Mouse (Mus musculus) stomach, embryonic 15.5 days (tissue): ENCODE data around the gene 2010300C02Rik. TPM values are rescaled to one million over a fixed set of nuclear protein-coding genes. Genes with fewer than 3 reads are reported as not detected.
"Not testable (repeated sequence)": the region's sequence is repeated elsewhere in the genome, so short reads cannot be mapped to it uniquely, and the experiment has no call there.

Experiments
- ATAC-seq: fragments of 200-750 bp; cut with Nextera tagmentation; 2 replicates; pipeline ENCODE4 v1.8.0; 2017; ENCODE audit warnings: low read depth, moderate number of reproducible peaks, moderate TSS enrichment; ENCODE audit not compliant: insufficient read depth, low FRiP score
- H3K27ac ChIP-seq: fragments of 300-500 bp; sonication (generic); 2 replicates; pipeline ENCODE4 v1.5.1; 2015; ENCODE audit warnings: mild to moderate bottlenecking, inconsistent platforms
- H3K27me3 ChIP-seq: fragments of 300-500 bp; sonication (generic); replicated peaks from 2 replicates; pipeline ENCODE4 v1.6.1; 2015; ENCODE audit warnings: inconsistent platforms
- H3K36me3 ChIP-seq: fragments of 300-500 bp; sonication (generic); 2 replicates; pipeline ENCODE4 v1.6.1; 2015; ENCODE audit warnings: inconsistent platforms
- H3K4me1 ChIP-seq: fragments of 300-500 bp; sonication (generic); 2 replicates; pipeline ENCODE4 v1.6.1; 2015; ENCODE audit warnings: inconsistent platforms
- H3K4me2 ChIP-seq: fragments of 300-500 bp; sonication (generic); 2 replicates; pipeline ENCODE4 v1.6.1; 2015; ENCODE audit warnings: mild to moderate bottlenecking, inconsistent platforms
- H3K4me3 ChIP-seq: fragments of 300-500 bp; sonication (generic); replicated peaks from 2 replicates; pipeline ENCODE4 v1.5.1; 2015; ENCODE audit warnings: inconsistent platforms
- H3K9ac ChIP-seq: fragments of 300-500 bp; sonication (generic); 2 replicates; pipeline ENCODE4 v1.6.1; 2015; ENCODE audit warnings: inconsistent platforms
- H3K9me3 ChIP-seq: fragments of 300-500 bp; sonication (generic); 2 replicates; pipeline ENCODE4 v1.6.1; 2016; ENCODE audit warnings: inconsistent platforms
- WGBS: fragments of 180-500 bp; shearing (Covaris S2); methylation state at CpG from one replicate; pipeline ENCODE4 v1.1.7; 2015; 5-methylcytosine and 5-hydroxymethylcytosine counted together
- polyA plus RNA-seq: library from polyadenylated mRNA; unstranded; fragments of >200 nt; fragmentation: Nextera tagmentation; extraction: Ambion mirVana; gene quantifications from 2 replicates; pipeline ENCODE4 v1.2.1, GENCODE M21; 2015

2010300C02Rik gene
- polyA plus RNA-seq, 1 experiment from 2014 or later, result 13.3 TPM

DNA sequence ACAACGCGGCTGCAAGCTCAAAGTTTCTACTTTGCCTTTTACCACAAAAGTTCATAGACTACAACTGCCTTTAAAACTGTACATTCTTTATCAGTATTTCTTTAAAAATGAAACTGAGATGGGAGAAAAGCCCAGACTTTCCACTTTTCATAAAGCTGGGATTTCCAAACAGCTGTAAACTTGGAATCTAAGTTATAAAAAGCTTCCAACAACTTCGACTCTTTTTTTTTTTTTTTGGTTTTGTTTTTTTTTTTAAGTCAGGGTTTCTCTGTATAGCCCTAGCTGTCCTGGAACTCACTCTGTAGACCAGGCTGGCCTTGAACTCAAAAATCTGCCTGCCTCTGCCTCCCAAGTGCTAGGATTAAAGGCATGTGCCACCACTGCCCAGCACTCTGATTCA is 125.1 kb downstream of the 2010300C02Rik start:
- not testable (repeated sequence) for H3K9ac ChIP-seq, H3K4me1 ChIP-seq, H3K36me3 ChIP-seq, H3K9me3 ChIP-seq, H3K27me3 ChIP-seq, H3K4me2 ChIP-seq, ATAC-seq, H3K4me3 ChIP-seq, H3K27ac ChIP-seq
- 54% methylated on average over 3 of the region's 3 CpGs for WGBS

DNA sequence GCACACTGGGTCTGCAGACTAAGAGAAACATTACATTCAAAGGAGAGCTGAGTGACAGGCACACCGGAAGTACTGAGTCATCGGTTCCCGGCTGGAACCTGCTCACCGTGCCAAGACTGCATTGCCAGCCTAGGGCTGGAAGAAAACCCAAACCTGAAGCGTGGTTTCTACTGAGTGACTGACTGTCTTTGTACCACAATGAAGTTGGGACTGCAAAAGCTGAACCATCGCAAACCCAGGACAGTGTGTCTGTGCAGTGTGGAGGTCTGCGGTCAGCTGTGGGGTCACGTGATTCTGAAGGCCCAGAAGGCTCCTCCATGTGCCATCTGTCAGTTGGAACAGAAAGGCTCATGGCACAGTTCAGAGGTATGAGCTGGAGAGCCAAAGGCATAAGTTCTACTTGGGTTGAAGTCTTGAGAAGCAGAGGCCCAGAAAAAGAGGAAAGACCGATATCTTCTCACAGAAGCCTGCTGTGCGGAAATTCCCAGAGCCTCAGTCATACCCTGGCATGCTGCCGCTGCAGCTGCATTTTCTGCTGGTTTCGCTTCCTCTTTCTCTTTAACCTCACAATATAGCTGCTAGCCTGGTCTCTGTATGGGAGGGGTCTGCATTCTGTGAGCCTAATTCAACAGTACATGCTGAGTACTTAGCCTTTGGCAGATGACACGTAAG is 133.9 kb downstream of the 2010300C02Rik start:
- H3K27me3 ChIP-seq, result no peaks in the 10 kb centered on the region
- H3K9ac ChIP-seq, result no peak overlapping the region
- peaks cover 8% of the 10 kb centered on the region; the same call in 1 of the 2 replicates for H3K4me1 ChIP-seq
- peak overlapping the region; percentile 64 for H3K27ac ChIP-seq
- no peaks in the 10 kb centered on the region for H3K9me3 ChIP-seq
- WGBS, result 74% methylated on average over 13 of the region's 13 CpGs
- no peak overlapping the region for H3K4me3 ChIP-seq
- no peaks in the 10 kb centered on the region for H3K36me3 ChIP-seq
- ATAC-seq, result peak; percentile 20; the same call in 1 of the 2 replicates
- no peak overlapping the region for H3K4me2 ChIP-seq

DNA sequence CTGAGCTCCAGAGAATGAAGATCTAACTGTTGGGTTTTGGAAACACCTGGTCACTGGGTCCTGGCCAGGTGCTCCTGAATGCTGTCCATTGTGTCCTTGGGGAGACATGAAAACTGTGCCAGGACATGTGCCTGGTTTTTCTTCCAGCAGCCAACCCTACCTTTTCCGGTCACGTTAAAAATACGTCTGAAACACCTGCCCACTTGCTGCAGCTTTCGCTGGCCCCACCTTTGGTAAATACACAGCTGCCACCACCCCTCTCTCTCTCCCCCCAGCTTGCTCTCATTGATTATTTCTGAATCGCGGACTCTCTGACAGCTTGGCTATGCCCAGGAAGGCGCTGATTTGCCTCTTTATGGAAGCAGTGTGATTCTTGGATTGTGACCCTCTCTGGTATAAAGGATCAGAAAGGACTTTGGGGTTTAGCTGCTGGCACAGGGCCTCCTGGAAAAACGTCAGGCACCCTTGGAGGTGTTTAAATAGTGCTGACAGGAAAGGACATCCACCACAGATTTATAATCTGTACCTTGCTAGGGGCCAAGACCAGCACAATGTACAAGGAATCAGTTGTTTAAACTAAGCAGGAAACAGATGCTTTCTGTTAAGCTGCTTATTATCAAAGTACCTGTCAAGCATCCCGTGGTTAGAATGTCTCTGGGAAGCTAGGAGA is 136.0 kb downstream of the 2010300C02Rik start:
- H3K36me3 ChIP-seq, result no peaks in the 10 kb centered on the region
- no peak overlapping the region; the same call in 1 of the 2 replicates for H3K4me2 ChIP-seq
- WGBS, result 29% methylated on average over 9 of the region's 9 CpGs
- H3K4me3 ChIP-seq, result no peak overlapping the region
- peak overlapping the region; percentile 78 for H3K27ac ChIP-seq
- no peaks in the 10 kb centered on the region for H3K27me3 ChIP-seq
- no peaks in the 10 kb centered on the region for H3K9me3 ChIP-seq
- H3K4me1 ChIP-seq, result peaks cover 8% of the 10 kb centered on the region; the same call in 1 of the 2 replicates
- H3K9ac ChIP-seq, result no peak overlapping the region
- peak; percentile 73 for ATAC-seq

DNA sequence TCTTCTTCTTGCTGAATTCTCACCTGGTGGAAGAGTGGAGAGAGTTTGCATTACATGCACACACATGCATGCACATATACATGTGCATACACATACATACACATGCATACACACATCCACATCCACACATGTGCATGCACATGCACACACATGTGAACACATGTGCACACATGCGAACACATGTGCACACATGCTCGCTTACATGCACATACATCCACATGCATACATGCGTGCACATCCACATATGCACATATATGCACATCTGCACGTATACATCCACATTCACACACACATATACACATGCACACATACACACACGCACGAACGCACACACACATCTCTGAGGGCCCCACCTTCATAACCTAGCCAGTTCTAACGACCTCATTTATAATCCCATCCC is 136.7 kb downstream of the 2010300C02Rik start:
- Histone ChIP-seq H3K9me3 (no peaks in the 10 kb centered on the region), H3K4me3 (no peak overlapping the region), H3K4me1 (peaks cover 8% of the 10 kb centered on the region; the same call in 1 of the 2 replicates), H3K4me2 (no peak overlapping the region), H3K27ac (peak overlapping the region; percentile 78), H3K27me3 (no peaks in the 10 kb centered on the region), H3K36me3 (no peaks in the 10 kb centered on the region), H3K9ac (no peak overlapping the region)
- WGBS, result 81% methylated on average over 8 of the region's 8 CpGs
- ATAC-seq, result no peak

DNA sequence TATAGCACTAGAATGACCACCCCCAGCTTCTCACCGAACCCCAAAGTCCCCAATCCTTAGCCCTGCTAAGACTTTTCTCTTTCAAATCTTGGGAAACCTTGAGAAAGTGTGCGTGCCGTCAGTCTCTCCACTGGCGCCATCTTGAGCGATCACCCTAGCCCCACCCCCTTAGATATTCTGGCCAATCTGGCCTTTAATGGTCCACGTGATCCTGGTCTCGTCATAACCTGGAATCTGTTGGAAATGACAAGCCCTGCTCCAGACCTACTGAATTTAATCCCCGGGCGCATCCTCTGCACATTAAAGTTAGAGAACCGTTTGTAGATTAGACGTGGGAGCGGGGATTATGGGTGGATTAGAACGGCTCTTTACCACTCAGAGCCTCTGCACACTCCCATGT is 140.2 kb downstream of the 2010300C02Rik start:
- H3K27me3 ChIP-seq, result no peaks in the 10 kb centered on the region
- peaks cover 8% of the 10 kb centered on the region; the same call in 1 of the 2 replicates for H3K4me1 ChIP-seq
- H3K4me2 ChIP-seq, result no peak overlapping the region
- no peak overlapping the region for H3K9ac ChIP-seq
- no peak for ATAC-seq
- H3K36me3 ChIP-seq, result no peaks in the 10 kb centered on the region
- H3K9me3 ChIP-seq, result no peaks in the 10 kb centered on the region
- H3K4me3 ChIP-seq, result no peak overlapping the region
- WGBS, result 90% methylated on average over 13 of the region's 13 CpGs
- no peak overlapping the region for H3K27ac ChIP-seq

DNA sequence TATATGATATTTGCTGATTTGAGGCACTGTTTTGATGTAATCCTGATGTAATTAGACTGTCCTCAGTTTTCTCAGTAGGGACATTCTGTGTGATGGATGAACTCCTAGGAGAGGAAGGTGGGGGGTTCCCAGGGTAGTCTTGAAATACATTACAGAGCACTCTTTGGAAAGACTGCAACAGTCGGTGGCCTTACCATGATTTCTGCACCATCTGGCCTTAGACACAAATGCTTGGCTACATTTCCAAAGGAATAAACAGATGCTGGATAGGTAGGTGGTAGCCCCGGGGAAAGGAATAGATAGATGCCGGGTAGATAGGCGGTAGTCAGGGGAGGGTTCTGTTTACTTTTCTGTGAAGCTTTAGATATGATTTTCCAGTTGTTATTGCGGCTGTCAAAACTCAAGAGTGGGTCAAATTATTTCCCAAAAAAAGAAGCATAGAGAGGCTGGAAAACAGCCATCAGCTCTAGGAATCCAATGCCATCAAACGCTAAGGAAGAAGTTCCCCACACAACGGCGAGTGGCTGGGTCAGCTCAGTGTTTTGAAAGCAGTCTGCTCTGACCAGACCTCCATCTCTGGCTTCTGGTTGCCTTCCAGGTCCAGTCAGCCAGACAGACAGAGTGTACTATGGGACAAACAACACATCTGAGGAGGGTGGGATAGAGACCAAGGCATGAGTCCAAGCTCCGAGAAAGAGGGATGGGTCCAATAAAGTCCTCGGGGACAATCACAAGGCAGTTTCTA is 147.2 kb downstream of the 2010300C02Rik start:
- no peak overlapping the region for H3K4me2 ChIP-seq
- H3K27me3 ChIP-seq, result no peaks in the 10 kb centered on the region
- no peak for ATAC-seq
- 51% methylated on average over 10 of the region's 10 CpGs for WGBS
- no peaks in the 10 kb centered on the region for H3K36me3 ChIP-seq
- no peaks in the 10 kb centered on the region for H3K9me3 ChIP-seq
- no peak overlapping the region for H3K4me3 ChIP-seq
- no peak overlapping the region for H3K27ac ChIP-seq
- no peak overlapping the region for H3K9ac ChIP-seq
- no peaks in the 10 kb centered on the region for H3K4me1 ChIP-seq

DNA sequence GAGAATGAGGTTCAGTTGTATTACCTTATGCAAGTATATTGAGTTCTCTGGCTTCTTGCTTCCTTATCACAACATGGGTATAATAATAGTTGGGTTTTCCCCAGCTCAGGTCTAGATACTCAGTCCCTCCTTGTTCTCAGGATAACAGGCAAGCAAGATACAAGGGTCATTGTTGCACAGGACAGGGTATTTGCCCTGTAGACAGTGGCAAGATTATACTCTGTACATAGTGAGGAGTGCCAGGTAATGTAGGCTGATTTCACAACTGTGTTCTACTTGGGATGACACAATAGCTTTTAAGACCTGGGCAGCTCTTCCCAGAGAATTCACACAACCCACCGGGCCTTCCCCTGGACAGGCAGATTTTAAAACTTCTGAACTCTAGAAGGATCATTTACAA is 151.5 kb downstream of the 2010300C02Rik start:
- H3K27ac ChIP-seq, result no peak overlapping the region
- no peaks in the 10 kb centered on the region for H3K27me3 ChIP-seq
- H3K4me1 ChIP-seq, result no peaks in the 10 kb centered on the region
- H3K9ac ChIP-seq, result no peak overlapping the region
- WGBS, result 87% methylated on average over 1 of the region's 1 CpGs
- no peak overlapping the region for H3K4me3 ChIP-seq
- H3K9me3 ChIP-seq, result no peaks in the 10 kb centered on the region
- no peaks in the 10 kb centered on the region for H3K36me3 ChIP-seq
- peak; percentile 80; the same call in 1 of the 2 replicates for ATAC-seq
- no peak overlapping the region for H3K4me2 ChIP-seq

DNA sequence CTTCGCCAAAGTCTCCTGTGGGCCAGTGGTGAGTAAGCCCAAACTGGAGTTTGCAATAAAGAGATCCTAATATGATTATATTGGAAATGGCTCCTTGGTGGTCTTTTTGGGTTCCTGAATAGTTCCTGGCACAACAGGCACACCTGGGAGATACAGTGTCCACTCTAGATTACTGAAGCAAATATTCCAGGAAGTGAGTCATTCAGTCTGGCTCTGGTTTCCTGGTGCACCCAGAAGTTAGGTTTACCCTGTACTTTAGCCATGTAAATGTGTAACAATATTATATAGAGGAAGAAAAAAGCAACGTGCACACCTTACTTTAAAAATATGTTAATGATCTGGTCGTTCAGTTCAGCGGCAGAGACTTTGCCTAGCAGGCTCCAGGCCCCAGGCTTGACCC is 153.1 kb downstream of the 2010300C02Rik start:
- Histone ChIP-seq H3K36me3 (no peaks in the 10 kb centered on the region), H3K4me2 (no peak overlapping the region), H3K27me3 (no peaks in the 10 kb centered on the region), H3K4me3 (no peak overlapping the region), H3K4me1 (no peaks in the 10 kb centered on the region), H3K9me3 (no peaks in the 10 kb centered on the region), H3K27ac (no peak overlapping the region), H3K9ac (no peak overlapping the region)
- WGBS, result 61% methylated on average over 4 of the region's 4 CpGs
- ATAC-seq, result no peak; the same call in 1 of the 2 replicates

DNA sequence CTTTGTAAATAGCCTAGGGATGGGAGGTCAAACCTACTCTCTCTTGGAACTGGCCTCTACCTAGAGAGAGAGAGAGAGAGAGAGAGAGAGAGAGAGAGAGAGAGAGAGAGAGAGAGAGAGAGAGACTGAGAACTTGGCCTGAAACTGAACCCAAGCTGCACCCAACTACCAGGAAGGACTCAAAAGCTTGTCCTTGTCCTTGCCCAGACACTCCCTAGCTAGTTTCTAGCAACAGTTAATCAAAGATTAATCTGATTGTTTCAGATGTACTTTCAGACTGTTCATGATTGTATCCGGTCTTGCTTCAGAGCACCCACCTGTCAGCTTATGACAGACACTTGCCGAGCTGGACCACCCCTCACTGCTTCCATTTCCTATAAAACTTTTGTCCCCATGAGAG is 153.5 kb downstream of the 2010300C02Rik start:
- ATAC-seq, result no peak
- no peak overlapping the region for H3K27ac ChIP-seq
- WGBS, result 64% methylated on average over 2 of the region's 2 CpGs

DNA sequence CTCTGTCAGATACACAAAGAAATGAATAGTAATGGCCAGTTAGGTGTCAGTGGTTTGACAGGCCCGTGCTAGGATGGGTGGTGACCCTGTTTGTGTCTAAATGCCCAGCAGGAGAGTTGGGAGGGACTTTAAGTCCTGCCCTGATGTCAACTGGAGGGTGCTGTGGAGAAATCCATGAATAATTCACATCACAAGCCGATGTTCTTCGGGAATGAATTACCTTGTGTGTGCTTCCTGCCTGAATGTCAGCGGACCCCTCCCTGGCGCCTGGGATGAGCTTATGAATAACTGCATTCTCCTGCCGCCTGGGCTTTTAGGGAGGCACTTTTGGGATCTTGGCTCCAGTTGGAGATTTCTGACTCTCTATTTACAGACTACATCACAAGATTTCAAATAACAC is 154.5 kb downstream of the 2010300C02Rik start:
- Histone ChIP-seq H3K27me3 (no peaks in the 10 kb centered on the region), H3K9ac (no peak overlapping the region), H3K9me3 (no peaks in the 10 kb centered on the region), H3K4me3 (no peak overlapping the region), H3K4me2 (no peak overlapping the region), H3K4me1 (no peaks in the 10 kb centered on the region), H3K27ac (no peak overlapping the region), H3K36me3 (no peaks in the 10 kb centered on the region)
- no peak for ATAC-seq
- WGBS, result 43% methylated on average over 6 of the region's 6 CpGs

More for the DNA sequence above, 153.5 kb downstream of the 2010300C02Rik start:
- H3K9me3 ChIP-seq, result no peaks in the 10 kb centered on the region
- H3K4me3 ChIP-seq, result no peak overlapping the region
- H3K4me2 ChIP-seq, result no peak overlapping the region
- no peak overlapping the region for H3K9ac ChIP-seq
- no peaks in the 10 kb centered on the region for H3K27me3 ChIP-seq
- H3K4me1 ChIP-seq, result no peaks in the 10 kb centered on the region
- H3K36me3 ChIP-seq, result no peaks in the 10 kb centered on the region

DNA sequence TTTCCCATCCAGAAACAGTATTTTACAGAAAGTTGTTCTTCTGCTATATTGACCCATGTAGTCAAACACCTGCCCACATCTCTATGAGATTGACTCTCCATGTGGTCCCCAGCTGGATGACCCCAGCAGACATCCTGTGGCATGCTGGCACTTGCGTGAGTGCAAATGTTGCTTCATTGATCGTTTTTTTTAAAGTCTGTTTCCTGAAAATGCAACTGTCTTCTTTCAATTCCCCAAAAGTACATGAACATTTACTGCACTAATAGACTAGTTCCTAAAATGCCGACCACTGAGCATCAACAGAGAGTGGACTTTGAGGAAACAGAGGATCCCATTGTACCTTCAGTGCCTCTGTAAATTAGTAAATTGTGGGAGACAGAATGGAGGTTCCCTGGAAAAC is 157.9 kb downstream of the 2010300C02Rik start:
- Histone ChIP-seq H3K4me3 (no peak overlapping the region), H3K27me3 (no peaks in the 10 kb centered on the region), H3K36me3 (no peaks in the 10 kb centered on the region), H3K9me3 (no peaks in the 10 kb centered on the region), H3K4me1 (no peaks in the 10 kb centered on the region), H3K9ac (no peak overlapping the region), H3K4me2 (no peak overlapping the region), H3K27ac (no peak overlapping the region)
- ATAC-seq, result no peak
- WGBS, result 80% methylated on average over 3 of the region's 3 CpGs
